Mouse (Mus musculus): Measurements from ENCODE around the gene Ascc1.

DNA sequence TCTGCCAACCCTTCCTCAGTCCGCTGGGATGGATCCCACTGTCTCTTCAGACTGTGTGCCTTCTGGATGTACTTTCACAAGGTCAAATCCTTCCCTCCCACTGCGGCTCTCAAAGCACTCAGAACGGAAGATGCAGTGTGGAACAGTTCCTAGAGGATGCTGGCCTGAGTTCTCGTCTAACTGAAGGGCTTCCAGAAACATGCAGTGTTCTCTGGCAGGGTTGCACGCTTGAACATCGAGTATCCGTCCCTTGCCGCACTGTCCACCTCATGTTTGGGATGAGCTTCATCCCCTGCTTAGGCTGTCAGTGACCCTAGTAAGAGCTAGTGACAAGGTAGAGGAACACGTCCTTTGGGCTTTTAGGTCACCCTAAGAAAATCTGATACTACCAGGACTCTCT lies 94.5 kb downstream of the Ascc1 start:
- TF ChIP-seq CTCF (IDR thresholded peaks at IDR 0.05; ENCODE audit: borderline replicate concordance, control insufficient read depth, extremely low read depth, insufficient read depth, low read length, poor library complexity), result no peak
- no peak for TF ChIP-seq POLR2A (IDR thresholded peaks at IDR 0.05; ENCODE audit: control insufficient read depth, extremely low read depth, insufficient read depth, low read length, poor library complexity)

Measured in thymus, adult 2 months (tissue).